Mouse (Mus musculus): ENCODE data around the gene Uqcc3.
"Not testable (repeated sequence)": the region's sequence is repeated elsewhere in the genome, so short reads cannot be mapped to it uniquely, and the experiment has no call there.

Uqcc3 gene

DNA sequence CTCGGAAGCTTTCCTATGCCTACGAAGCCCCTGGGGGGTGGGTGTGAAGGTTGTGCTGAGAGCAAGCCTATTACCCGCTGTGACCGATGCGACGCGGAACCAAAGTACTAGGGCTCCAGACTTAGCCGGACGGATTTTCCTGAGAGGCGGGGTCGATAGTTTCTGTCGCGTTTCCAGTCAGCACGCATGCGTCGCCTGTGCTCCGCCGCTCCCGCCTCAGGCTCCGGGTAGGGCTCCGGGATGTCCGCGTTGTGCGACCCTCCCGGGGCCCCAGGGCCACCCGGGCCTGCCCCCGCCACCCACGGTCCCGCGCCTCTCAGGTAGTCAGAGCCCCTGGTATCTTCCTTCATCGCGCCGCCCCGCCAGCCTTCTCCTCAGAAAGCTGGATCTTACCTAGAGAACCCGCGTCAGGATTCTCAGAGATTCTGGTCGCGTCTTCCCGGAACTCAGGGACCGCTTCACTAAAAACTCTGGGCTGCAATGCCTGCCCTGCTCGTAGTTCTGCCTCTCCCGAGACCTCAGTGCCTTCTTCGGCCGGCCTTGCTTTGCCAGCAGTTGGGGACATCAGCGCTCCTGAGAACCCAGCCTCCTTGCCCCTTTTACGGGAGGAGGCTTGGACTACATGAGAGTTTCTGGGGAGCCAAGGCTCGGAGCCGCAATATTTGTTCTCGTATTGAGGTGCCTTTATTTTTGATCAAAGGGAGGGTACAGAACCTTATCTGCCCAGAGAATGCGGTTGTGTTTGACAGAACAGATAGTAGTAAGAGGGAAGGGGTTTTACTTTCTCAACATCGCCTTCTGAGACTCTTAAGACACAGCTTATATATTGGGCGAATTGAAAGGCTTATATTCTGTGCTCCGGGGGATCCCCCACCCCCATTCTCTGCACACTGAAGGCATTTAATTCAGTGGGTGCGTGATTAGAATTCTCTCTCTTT is 12.4 kb upstream of the Uqcc3 start, which contains the start of gene Ints5:
Ints5 (plus strand) TSS at position 177 of the 938 bp plus-strand sequence.
- peak; percentile 84 for DNase-seq

DNA sequence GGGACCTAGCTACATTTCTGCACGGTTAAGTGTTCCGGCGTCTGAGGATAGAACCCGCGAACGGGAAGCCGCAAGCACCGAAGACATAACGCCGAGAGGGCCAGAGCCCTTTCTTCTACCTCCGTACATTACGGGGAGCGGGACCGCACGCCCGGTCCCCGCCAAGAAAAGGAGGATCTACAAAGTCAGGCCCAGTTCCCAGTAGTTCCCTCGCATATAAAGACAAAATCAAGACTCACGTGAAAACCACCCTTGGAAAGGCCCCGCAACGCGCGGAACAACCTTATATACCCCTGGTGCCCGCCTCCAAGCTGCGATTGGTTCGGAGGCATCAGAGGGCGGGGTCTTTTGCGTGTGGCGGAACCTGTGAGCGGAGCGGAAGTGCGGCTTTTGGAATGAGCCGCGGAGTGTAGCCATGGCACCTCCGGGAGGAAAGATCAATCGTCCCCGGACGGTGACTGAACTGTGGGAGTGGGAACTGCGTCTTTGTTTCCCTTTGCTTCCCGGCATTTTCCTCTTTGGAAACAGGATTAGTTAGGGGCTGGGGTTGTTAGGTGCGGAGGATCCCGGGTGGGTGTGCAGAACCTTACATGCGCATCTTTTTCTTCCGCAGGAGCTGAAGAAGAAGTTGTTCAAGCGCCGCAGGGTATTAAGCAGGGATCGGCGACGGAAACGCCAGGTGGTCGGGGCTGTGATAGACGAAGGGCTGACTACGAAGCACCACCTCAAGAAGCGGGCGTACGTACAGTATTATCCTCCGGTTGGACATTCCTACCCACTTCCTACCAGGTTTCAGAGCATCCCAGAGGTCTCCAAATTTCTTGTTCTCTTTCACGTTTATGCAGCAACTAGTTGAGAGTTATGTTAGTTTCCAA is 8.0 kb upstream of the Uqcc3 start, which contains the start of the genes 1810009A15Rik and Gm49416:
1810009A15Rik (plus strand) TSS at position 343 of the 875 bp plus-strand sequence.
Gm49416 (plus strand) TSS at position 416 of the 875 bp plus-strand sequence.
- DNase-seq, result peak; percentile 94 to 95

DNA sequence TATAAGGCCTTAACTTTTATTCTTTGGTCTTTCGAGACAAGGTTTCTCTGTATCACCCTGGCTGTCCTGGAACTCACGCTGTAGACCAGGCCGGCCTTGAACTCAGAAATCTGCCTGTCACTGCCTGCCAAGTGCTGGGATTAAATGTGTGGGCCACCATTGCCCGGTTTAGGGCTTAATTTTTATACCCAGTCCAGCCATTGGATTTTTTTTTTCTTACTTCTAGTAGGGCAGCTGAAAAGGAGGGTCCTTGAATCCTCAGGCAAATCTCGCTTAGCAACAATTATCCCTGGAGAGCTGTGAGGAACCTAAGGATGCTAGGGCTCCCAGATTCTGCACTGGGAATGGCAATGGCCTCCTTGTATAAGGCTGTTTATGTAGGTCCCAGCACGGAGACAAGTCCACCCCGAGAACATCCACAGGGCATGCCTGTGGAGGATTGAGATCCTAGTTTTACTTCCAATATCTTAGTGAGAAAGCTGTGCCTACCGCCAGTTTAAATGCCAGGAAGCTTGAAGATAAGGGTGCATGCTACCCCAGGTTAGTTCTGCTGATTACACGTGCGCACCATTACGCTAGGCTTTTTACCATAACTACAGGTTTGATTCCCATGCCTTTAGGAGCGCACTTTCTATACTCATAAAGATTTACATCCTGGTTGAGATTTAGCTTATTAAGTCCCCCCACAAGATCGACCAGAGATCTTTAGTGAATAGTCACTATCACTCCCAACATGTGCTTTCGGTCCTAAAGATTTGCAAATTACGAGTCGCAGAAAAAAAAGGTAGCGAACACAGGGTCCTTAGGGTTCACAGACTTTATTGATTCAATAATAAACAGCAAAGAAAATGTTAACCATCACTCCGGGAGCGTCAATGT is 7.1 kb upstream of the Uqcc3 start:
- DNase-seq, result no peak

DNA sequence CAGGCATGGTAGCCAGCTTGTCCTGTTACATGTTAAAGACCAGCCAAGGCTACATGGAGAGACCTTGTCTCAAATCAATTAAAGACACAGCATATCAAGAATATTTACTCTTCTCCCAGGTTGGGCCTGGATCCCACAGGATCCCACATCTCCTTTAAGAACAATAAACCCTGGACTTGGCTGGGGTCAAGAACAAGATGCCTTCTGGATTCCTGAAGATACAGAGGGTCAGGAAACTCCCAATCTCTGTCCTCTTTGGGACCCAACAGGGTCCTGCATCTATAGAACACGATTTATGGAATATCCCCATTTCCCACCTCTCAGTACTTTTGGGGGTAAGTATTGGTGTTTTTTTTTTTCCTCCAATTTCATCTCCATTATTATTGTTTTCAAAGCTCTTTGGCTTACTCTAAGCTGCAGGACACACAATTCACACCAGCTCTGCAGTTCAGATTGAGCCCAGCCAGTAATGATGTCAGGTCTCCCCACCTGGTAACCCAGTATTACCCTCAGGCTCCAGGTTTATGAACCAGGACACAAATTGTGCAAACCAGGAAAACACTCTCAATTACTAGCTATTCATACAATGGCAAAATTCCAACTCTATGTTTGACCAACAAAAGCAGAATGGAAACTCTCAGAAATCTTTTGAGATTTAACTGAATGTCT is 6.3 kb upstream of the Uqcc3 start:
- DNase-seq, result no peak

DNA sequence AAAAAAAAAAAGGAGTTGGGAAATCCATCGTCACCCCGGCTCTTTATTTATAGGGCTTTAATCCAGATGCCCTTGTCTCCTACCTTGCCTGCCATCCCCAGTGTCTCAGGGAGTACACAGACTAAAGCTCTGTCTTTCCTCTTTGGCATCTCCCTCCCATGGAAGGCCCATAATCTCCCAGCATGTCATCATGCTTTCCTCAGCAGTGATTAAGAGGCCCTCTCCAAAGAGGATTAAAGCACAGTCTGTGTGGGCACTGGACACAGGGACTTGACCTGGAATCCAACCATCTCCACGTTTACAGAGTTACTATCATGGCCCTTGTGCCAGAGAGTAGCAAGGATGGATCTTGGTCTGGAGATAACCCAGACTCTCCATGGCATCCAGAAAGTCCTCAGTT is 2.9 kb upstream of the Uqcc3 start, which contains the start of the genes Lbhd1 and Gm49403:
Lbhd1 (plus strand) TSS at position 117 of the 400 bp plus-strand sequence.
Gm49403 (plus strand) TSS at position 315 of the 400 bp plus-strand sequence.
- no peak for DNase-seq

DNA sequence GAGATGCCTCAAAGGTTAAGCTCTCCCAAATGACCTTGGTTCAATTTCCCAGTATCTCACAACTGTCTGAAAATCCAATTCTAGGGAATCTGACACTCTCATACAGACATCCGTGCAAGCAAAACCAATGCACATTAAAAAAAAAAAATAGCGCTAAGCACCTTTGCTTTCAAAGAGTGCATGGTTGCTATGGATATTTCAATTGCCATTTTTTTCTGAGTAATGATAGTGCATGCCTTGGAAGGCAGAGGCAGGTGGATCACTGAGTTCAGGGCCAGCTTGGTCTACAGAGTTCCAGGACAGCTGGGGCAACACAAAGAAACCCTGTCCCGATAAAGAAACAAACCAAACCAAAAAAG is 290 bp upstream of the Uqcc3 start:
- DNase-seq, result no peak

DNA sequence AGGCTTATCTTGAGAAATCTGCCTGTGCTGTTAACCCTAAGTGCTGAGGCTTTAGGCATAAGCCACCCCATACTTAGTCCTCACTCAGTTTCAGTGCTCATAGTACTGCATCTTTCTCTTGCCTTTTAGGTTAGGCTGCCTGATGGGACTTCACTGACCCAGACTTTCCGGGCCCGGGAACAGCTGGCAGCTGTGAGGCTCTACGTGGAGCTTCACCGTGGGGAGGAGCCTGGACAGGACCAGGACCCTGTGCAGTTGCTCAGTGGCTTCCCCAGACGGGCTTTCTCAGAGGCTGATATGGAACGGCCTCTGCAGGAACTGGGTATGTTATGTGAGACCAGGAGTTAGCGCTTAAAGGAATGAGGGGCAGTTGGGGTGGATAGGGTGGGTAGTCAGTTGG is 5.7 kb downstream of the Uqcc3 start:
- DNase-seq, result no peak

DNA sequence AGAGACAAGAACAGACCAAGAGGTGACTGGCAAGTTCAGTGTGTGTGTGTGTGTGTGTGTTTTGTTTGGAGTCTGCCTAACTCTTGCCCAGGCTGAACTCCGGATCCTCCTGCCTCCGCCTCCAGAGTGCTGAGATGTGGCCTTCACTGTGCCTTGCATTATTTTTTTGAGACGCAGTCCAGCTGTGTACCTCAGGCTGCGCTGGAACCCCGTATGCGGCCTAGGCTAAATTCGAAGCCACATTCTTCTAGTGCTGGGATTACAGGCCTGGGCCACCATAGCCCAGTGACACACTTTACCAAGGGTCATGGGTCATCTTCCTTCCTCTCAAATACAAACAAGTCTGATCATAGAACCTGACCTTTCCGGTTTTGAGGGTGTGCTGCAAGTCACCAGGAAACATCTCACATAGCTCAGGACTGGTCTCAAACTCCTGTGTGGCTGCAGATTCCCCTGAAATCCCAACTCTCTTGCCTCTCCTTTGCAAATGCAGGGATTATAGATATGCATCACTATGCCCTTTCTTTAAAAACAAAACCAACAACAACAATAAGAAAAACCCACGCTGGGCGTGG is 8.4 kb downstream of the Uqcc3 start:
- DNase-seq, result no peak

DNA sequence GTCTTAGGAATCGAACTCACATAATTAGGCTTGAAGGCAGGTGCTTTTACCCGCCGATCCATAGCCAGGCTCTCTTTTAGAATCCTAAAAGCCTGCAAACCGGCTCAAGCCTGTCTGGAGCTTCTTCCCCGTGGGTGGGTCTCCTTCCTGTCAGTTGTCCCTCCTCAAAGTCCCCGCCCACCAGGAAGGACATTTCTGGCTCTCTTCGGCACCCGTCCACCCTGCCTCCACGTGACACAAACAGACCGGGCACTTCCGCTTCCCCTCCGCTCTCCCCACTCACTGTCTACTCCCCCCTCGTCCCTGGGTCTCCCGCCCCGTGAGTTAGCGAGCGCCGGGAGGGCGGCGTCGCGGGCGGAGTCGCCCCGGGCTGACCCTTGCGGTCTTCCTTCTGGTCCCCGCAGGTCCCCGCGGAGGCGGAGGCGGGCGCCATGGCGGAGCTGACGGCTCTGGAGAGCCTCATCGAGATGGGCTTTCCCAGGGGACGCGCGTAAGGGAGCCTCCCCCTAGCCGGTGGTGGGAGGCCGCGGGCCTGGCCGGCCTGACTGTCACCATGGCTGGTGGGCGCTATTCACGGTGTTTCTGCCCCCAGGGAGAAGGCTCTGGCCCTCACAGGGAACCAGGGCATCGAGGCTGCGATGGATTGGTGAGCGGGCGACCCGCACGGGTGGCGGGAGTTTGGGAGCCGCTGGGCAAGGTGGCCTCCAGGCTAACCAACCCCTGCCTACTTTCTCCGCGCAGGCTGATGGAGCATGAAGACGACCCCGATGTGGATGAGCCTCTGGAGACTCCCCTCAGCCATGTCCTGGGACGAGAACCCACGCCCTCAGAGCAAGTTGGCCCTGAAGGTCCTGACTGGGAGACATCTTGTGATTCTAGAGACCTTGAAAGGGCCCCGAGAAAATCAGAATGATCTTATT is 9.2 kb downstream of the Uqcc3 start, which contains the start of gene Ubxn1:
Ubxn1 (plus strand) TSS at position 230 of the 920 bp plus-strand sequence.
- DNase-seq, result peak; percentile 97

DNA sequence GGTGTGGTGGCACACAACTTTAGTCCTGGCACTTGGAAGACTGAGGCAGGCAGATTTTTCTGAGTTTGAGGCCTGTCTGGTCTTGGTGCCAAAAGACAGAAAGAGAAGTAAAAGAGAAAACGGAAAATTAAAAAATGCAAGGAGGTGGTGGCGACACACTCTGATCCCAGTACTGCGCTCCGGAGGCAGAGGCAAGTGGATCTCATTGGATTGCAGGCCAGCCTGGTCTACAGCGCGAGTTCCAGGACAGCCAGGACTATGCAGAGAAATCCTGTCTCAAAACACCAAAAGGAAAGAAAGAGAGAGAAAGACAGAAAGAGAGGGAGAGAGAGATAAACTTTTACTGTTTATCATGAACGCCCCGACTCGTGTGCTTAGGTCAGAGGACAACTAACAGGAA is 9.9 kb downstream of the Uqcc3 start:
- no peak for DNase-seq

DNA sequence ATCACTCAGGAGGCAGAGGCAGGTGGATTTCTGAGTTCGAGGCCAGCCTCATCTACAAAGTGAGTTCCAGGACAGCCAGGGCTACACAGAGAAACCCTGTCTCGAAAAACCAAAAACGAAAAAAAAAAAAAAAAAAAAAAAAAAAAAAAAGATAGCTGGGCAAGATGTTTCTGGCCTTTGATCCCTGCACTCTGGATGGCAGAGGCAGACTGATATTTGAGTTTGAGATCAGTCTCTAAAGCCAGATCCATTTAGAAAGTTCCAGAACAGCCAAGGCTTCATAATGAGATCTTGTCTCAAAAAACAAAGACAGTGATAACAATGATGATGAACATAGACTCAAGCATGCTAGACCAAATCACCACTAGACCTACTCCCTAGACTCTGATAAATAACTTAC is 10.3 kb downstream of the Uqcc3 start:
- DNase-seq, result not testable (repeated sequence)

DNA sequence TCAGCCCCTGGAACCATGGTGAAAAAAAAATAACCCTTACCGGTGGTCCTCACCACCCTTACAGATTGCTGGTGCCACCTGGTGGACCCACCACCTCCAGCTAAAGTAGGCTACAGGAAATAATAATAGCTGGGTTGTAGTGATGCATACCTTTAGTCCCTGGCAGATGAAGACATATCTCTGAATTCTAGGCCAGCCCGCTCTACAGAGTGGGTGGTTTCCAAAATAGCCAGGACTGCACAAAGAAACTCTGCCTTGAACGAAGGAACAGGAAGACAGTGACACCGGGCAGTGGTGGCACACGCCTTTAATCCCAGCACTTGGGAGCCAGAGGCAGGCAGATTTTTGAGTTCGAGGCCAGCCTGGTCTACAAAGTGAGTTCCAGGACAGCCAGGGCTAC is 16.5 kb downstream of the Uqcc3 start:
- DNase-seq, result no peak

DNA sequence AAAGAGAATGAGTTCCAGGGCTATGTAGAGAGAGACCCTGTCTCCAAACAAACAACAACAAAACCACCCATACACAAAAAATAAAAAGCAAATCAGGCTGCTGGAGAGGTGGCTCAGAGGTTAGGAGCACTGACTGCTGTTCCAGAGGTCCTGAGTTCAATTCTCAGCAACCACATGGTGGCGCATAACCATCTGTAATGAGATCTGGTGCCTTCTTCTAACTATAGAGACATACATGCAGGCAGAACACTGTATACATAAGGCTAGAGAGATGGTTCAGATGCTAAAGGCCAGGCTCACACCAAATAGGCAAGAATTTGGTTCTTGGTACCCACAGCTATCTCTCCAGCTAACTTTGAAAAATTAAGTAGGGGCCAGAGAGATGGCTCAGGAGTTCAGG is 21.7 kb downstream of the Uqcc3 start:
- peak; percentile 52 to 54 for DNase-seq

DNA sequence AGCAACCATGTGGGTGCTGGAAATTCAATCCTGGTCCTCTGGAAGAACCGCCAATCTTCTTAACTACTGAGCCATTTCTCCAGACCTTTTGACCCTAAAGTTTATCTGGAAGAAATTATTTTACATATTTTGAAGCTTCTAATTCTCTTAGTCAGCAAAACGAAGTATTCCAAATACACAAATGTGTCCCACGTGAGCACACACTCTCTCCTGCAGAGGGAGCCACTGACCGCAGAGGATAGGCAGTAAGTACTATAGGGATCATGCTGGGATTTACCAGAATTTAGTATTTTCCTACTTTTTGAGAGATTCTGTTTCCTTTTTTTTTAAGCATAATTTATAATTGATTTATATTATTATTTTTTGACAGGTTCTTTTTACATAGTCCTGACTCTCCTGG is 23.0 kb downstream of the Uqcc3 start:
- peak; percentile 41 to 46 for DNase-seq

DNA sequence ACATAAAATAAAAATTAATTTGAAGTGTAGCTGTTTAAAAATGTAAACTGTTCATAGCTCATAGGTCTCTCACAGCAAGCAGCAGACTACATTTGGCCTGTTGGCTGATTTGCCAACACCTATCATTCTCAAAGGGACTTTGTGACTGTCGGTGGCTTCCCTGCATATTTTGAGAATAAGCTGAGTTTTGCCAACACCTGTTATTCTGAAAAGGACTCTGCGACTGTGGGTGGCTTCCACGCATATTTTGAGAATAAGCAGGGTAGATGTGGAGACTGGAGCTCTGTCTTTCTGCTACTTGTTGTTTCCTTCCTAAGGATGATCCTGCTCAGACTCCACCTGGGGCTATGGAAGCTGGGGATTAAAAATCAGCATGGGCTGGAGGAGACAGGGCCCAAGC is 27.6 kb downstream of the Uqcc3 start:
- DNase-seq, result no peak

DNA sequence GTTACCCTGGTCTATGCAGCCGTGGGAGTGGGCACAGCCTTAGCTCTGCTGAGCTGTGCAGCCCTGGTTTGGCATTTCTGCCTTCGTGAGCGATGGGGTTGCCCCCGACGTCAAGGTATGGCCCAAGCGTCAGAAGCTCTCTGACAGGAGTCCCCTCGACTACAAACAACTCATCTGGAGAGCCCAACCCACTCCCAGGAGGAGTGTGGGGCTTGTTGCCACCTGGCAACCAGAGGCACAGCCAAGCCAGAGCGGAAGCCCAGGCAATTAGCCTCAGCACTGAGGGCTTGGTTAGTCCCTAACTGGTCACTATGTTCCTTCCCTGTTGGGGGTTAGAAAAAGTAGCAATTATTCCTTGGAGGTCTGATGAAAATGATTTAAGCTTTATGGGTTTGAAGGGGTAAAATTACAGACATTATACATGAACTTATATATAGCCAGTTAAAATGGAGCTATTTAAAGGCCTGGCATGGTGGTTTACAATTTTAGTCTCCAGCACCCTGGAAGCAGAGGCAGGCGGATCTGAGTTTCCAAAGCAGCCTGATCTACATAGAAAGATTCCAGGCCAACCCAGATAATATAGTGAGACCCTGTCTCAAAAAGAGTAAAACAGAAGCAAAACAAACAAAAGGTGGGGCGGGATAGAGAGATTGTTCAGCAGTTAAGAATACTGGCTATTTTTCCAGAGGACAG is 28.3 kb downstream of the Uqcc3 start:
- no peak for DNase-seq

DNA sequence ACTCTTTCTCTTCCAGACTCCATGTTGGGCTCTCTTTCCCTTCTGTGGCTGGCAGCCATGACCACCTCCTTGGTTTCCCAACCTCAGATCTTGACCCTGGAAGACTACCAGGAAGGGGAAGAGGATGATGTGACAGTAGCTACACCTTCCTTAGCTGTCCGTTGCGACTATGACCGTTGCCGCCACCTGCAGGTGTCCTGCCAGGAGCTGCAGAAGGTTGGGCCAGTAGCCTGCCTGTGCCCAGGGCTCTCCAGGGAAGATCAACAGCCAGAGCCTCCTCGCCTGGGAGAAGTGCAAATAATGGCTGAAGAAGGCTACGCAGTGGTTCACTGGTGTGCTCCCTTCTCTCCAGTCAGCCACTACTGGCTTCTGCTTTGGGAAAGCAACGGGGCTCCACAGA is 29.1 kb downstream of the Uqcc3 start:
- no peak for DNase-seq

DNA sequence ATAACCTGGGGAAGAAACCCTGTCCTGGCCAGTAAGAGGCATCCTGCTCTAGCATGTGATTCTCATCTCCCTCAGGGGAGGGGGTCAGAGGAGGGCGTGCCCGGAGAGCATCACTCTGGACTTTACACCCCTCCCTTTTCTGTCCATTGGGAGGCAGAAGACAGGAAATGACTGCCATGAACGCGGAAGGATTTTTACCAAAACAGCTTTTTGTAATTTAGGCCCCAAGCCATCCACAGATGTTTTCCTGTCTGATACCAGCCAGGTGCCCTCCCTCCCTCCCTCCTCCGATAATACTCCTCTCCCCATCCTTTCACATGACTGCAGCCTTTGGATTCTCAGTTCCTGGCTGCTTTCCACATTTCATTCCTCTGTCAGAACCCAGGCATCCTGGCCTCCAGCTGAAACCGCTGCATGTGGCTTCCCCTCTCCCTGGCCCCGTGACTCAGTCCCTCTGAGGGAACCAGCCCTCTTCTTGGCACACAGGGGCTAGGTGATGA is 30.3 kb downstream of the Uqcc3 start, which contains the start of gene Lrrn4cl:
Lrrn4cl (plus strand) TSS at position 367 of the 500 bp plus-strand sequence.
- DNase-seq, result no peak

DNA sequence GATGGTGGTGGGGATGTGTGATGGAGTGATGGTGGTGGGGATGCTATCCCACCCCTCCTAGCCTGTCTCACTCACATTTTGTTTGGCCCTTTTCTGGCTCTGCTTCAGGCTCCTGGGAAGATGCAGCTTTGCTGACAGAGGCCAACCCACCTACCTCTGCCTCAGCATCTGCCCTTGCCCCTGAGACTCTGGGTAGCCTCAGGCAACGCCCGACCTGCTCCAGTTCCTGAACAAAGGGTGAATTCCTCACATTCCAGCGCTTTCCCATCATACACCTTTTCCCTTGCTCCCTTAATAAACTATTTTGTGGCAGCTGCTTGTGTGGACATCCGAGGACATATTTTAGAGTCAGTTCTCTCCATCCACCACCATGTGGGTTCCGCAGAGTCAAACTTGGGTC is 32.4 kb downstream of the Uqcc3 start:
- DNase-seq, result no peak
